Mouse (Mus musculus) erythroblast, adult 5-6 weeks (primary cell): Measurements from ENCODE around the gene Fam243. TPM values are rescaled to one million over a fixed set of nuclear protein-coding genes. Genes with fewer than 3 reads are reported as not detected.

Source experiments
- ATAC-seq: replicated peaks from 2 replicates; pipeline ENCODE4 v1.8.0; 2016; ENCODE audit warnings: moderate number of reproducible peaks, mild to moderate bottlenecking, moderate TSS enrichment, inconsistent platforms; ENCODE audit not compliant: poor library complexity, low FRiP score, severe bottlenecking
- total RNA-seq, 2 experiments: library from RNA; stranded (forward) in 1 of 2; stranded (reverse) in 1 of 2; fragments of 150-400 nt in 1 of 2; fragments of 200-764, 138-1000 nt in 1 of 2; gene quantifications; 2 replicates each; pipeline versions ENCODE4 v1.2.3 to v1.2.4; 2015 to 2017; ENCODE audit warnings: low replicate concordance in 2 of 2

Fam243 gene
- total RNA-seq, 2 experiments from 2014 or later = not detected

DNA sequence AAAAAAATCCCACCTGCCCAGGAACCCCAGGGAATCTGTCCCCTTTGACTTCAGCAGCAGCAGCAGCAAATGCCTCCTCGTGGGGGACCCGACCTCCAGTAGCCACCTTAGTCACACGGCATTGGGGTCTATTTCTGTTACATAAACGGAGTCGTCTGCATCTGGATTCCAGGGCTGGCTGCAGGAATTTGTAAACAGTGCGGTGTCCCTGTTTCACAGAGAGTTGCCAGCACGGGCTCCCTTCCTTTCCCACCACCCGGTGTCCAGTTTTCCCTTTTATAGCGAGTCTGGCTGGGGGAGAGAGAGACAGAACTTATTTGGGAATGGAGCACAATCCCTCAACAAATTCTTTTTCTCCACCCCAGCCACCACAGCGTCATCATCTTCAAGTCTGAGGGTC lies 36.2 kb downstream of the Fam243 start:
- no peak for ATAC-seq

DNA sequence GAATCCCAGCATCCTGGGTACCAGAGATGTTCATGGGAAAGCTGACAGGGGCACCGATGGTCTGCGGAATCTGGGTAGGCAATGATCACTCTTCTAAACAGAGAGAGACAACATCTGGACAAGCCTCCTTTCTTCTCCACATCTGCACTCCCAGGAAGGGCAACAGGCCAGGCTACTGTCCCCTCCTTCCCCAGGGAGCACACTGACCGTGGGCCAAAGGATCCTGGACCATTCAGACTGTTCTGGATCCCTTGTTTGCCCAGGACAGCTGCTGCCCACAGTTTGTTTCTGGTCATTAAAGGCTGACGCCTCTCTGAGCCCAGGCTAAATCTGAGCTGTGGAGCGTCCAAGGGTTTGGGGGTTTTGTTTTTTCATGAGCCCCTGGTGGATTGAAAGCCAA lies 38.6 kb downstream of the Fam243 start:
- no peak for ATAC-seq

DNA sequence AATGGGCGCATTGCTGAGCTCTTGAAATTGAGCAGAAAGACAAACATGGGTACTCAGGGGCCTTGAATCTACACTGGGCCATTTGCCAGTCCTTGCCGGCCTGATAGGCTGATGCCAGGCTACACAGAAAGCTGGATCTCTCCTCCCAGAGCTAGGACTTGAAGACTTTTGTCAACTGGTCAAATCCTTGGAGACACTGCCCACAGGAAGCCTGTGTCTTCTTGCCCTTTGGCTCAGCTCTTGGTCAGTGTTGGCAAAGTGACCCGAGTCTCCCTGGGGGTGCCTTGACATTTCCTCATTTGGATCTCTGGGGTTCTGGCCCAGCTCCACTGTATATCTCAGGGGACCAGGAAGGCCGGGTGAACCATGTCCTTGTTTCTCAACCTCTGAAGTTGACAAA lies 45.7 kb downstream of the Fam243 start:
- ATAC-seq = no peak

DNA sequence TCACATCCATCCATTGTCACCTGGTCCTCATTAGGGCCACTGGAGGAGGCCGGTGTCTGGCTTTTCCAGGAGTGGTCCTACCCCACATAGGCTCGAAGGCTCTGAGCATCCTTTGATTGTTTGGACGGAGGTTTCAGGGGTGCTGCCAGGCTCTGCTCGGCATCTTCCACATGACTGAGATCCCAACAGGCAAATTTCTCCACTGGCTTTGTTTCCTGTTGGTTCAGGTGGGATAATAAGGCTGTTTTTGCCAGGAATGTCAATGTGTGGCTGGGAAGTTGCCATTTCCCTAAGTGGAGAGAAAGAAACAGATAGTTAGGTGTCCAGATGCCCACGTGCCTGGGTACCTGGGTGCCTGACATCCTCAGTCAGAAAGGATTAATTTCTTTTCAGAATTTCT lies 46.7 kb downstream of the Fam243 start:
- ATAC-seq = no peak

Other genes with a start within 250 kb of the Fam243 start
- 0.63 TPM in 1 of 2 replicates, not detected in the other for gene Kcne2, start 29.1 kb downstream of the Fam243 start, total RNA-seq (2015; ENCODE audit: low replicate concordance)
- not detected in 2 replicates for gene Kcne2, start 29.1 kb downstream of the Fam243 start, total RNA-seq (2017; ENCODE audit: low replicate concordance)
- 15.3 and 15.4 TPM in 2 replicates for gene Smim11, start 20.2 kb downstream of the Fam243 start, total RNA-seq (2015; ENCODE audit: low replicate concordance)
- gene Smim11, start 20.2 kb downstream of the Fam243 start, total RNA-seq (2017; ENCODE audit: low replicate concordance) = 26.5 and 32.6 TPM in 2 replicates
- not detected in 2 replicates for gene Kcne1, start 38.0 kb upstream of the Fam243 start, total RNA-seq (2015; ENCODE audit: low replicate concordance)
- 0.26 TPM in 1 of 2 replicates, not detected in the other for gene Kcne1, start 38.0 kb upstream of the Fam243 start, total RNA-seq (2017; ENCODE audit: low replicate concordance)
- gene Rcan1, start 149.4 kb upstream of the Fam243 start, total RNA-seq (2015; ENCODE audit: low replicate concordance) = not detected in 2 replicates
- gene Rcan1, start 149.4 kb upstream of the Fam243 start, total RNA-seq (2017; ENCODE audit: low replicate concordance) = 2.0 and 12.4 TPM in 2 replicates
- gene Clic6, start 164.3 kb upstream of the Fam243 start, total RNA-seq (2015; ENCODE audit: low replicate concordance) = not detected in 2 replicates
- gene Clic6, start 164.3 kb upstream of the Fam243 start, total RNA-seq (2017; ENCODE audit: low replicate concordance) = not detected in 2 replicates